Mouse (Mus musculus) CH12.LX (cell line): ENCODE measurements around the gene Myo3b. TPM values are rescaled to one million over a fixed set of nuclear protein-coding genes. Genes with fewer than 3 reads are reported as not detected.

Experiments
- DNase-seq: peaks from one replicate; pipeline ENCODE4 v3.0.0-alpha.2; 2013; ENCODE audit errors: extremely low read depth
- H3K27ac ChIP-seq: 2 replicates; pipeline ENCODE4 v1.5.1; 2012; ENCODE audit warnings: low read depth, mild to moderate bottlenecking, control low read depth, moderate library complexity; ENCODE audit not compliant: insufficient read depth
- H3K27me3 ChIP-seq: replicated peaks from 2 replicates; pipeline ENCODE3; 2012; ENCODE audit warnings: inconsistent platforms
- H3K36me3 ChIP-seq, 2 experiments: replicated peaks in 1 of 2; 2 replicates each; pipeline versions ENCODE3 to v1.6.1; 2012; ENCODE audit warnings: inconsistent platforms in 1 of 2, low read length in 1 of 2, mild to moderate bottlenecking in 1 of 2, mixed read lengths in 1 of 2, moderate library complexity in 1 of 2; ENCODE audit not compliant: control insufficient read depth in 1 of 2, insufficient read depth in 1 of 2
- H3K4me1 ChIP-seq, 2 experiments: 2 replicates each; pipeline ENCODE4 v1.6.1; 2012; ENCODE audit warnings: inconsistent platforms in 1 of 2, moderate library complexity in 1 of 2; ENCODE audit not compliant: insufficient read depth in 2 of 2, control insufficient read depth in 1 of 2
- H3K4me2 ChIP-seq: 2 replicates; pipeline ENCODE4 v1.6.1; 2012; ENCODE audit warnings: low read depth, mild to moderate bottlenecking, control low read depth; ENCODE audit not compliant: poor library complexity, insufficient read depth, severe bottlenecking
- H3K4me3 ChIP-seq, 3 experiments: fragments of 150-350 bp in 1 of 3; sonication (generic) in 1 of 3; replicated peaks in 1 of 3; 2 replicates each; pipeline versions ENCODE3 to v1.5.1; 2011 to 2012; ENCODE audit warnings: low read depth in 2 of 3, low read length in 2 of 3, mild to moderate bottlenecking in 2 of 3, moderate library complexity in 2 of 3, control low read depth in 1 of 3, improper control_type of control experiment in 1 of 3, inconsistent platforms in 1 of 3, mixed read lengths in 1 of 3; ENCODE audit not compliant: poor library complexity in 1 of 3
- H3K79me2 ChIP-seq: replicated peaks from 2 replicates; pipeline ENCODE4 v1.6.1; 2012; ENCODE audit warnings: mild to moderate bottlenecking, moderate library complexity; ENCODE audit not compliant: control insufficient read depth, poor library complexity, insufficient read depth, severe bottlenecking; ENCODE audit errors: extremely low read depth
- H3K9ac ChIP-seq: 2 replicates; pipeline ENCODE4 v1.6.1; 2012; ENCODE audit warnings: low read depth, mild to moderate bottlenecking, control low read depth, moderate library complexity; ENCODE audit not compliant: insufficient read depth
- H3K9me3 ChIP-seq: replicated peaks from 2 replicates; pipeline ENCODE3; 2012; ENCODE audit warnings: low read length, inconsistent platforms, mixed read lengths
- BHLHE40 ChIP-seq: IDR thresholded peaks from 2 replicates; pipeline ENCODE4 v1.6.1; 2011; ENCODE audit warnings: mild to moderate bottlenecking, low read depth, low read length, improper control_type of control experiment
- CHD1 ChIP-seq: IDR thresholded peaks from 2 replicates; pipeline ENCODE4 v1.6.1; 2012; ENCODE audit warnings: low read depth, low read length, improper control_type of control experiment, inconsistent platforms
- CHD2 ChIP-seq: IDR thresholded peaks from 2 replicates; pipeline ENCODE4 v1.6.1; 2011; ENCODE audit warnings: low read length, improper control_type of control experiment
- CTCF ChIP-seq, 2 experiments: IDR thresholded peaks in 1 of 2; conservative IDR thresholded peaks in 1 of 2; 2 replicates each; pipeline ENCODE4 v1.5.1; 2011 to 2012; ENCODE audit warnings: low read depth in 2 of 2, low read length in 2 of 2, improper control_type of control experiment in 1 of 2, inconsistent platforms in 1 of 2, mild to moderate bottlenecking in 1 of 2, moderate library complexity in 1 of 2
- EP300 ChIP-seq: IDR thresholded peaks from 2 replicates; pipeline ENCODE4 v1.6.1; 2011; ENCODE audit warnings: low read length, improper control_type of control experiment
- GABPA ChIP-seq: IDR thresholded peaks from 2 replicates; pipeline ENCODE4 v1.6.1; 2012; ENCODE audit warnings: low read depth, low read length, improper control_type of control experiment, inconsistent platforms; ENCODE audit not compliant: insufficient replicate concordance
- HCFC1 ChIP-seq: IDR thresholded peaks from 2 replicates; pipeline ENCODE4 v1.6.1; 2012; ENCODE audit warnings: low read depth, mild to moderate bottlenecking, inconsistent platforms, low read length, improper control_type of control experiment
- IRF4 ChIP-seq: IDR thresholded peaks from 2 replicates; pipeline ENCODE4 v1.6.1; 2014; ENCODE audit warnings: low read depth, mild to moderate bottlenecking, inconsistent platforms, low read length, improper control_type of control experiment
- JUN ChIP-seq: IDR thresholded peaks from 2 replicates; pipeline ENCODE4 v1.6.1; 2011; ENCODE audit warnings: low read depth, mild to moderate bottlenecking, low read length, improper control_type of control experiment, moderate library complexity; ENCODE audit not compliant: insufficient read depth
- MAFK ChIP-seq: IDR thresholded peaks from 2 replicates; pipeline ENCODE4 v1.6.1; 2011; ENCODE audit warnings: low read length, improper control_type of control experiment; ENCODE audit not compliant: insufficient replicate concordance
- NRF1 ChIP-seq: IDR thresholded peaks from 2 replicates; pipeline ENCODE4 v1.6.1; 2014; ENCODE audit warnings: low read depth, mild to moderate bottlenecking, inconsistent platforms, low read length, improper control_type of control experiment, moderate library complexity
- PAX5 ChIP-seq: IDR thresholded peaks from 2 replicates; pipeline ENCODE4 v1.6.1; 2012; ENCODE audit warnings: low read length, inconsistent platforms, mixed read lengths
- POLR2A ChIP-seq: IDR thresholded peaks from 2 replicates; pipeline ENCODE4 v1.6.1; 2011; ENCODE audit warnings: low read depth, mild to moderate bottlenecking, improper control_type of control experiment, low read length
- SIN3A ChIP-seq: IDR thresholded peaks from 2 replicates; pipeline ENCODE4 v1.6.1; 2012; ENCODE audit warnings: low read length, improper control_type of control experiment, inconsistent platforms
- SMC3 ChIP-seq: IDR thresholded peaks from 2 replicates; pipeline ENCODE4 v1.6.1; 2011; ENCODE audit warnings: low read depth, low read length, improper control_type of control experiment
- TBP ChIP-seq: conservative IDR thresholded peaks from 2 replicates; pipeline ENCODE4 v1.6.1; 2011; ENCODE audit warnings: low read depth, low read length, improper control_type of control experiment
- TCF12 ChIP-seq: IDR thresholded peaks from 2 replicates; pipeline ENCODE4 v1.6.1; 2014; ENCODE audit warnings: low read depth, mild to moderate bottlenecking, inconsistent platforms, low read length, improper control_type of control experiment
- UBTF ChIP-seq: IDR thresholded peaks from 2 replicates; pipeline ENCODE4 v1.6.1; 2012; ENCODE audit warnings: low read depth, mild to moderate bottlenecking, inconsistent platforms, low read length, improper control_type of control experiment, moderate library complexity
- USF1 ChIP-seq: IDR thresholded peaks from 2 replicates; pipeline ENCODE4 v1.6.1; 2014; ENCODE audit warnings: low read depth, mild to moderate bottlenecking, inconsistent platforms, low read length, improper control_type of control experiment
- USF2 ChIP-seq: conservative IDR thresholded peaks from 2 replicates; pipeline ENCODE4 v1.6.1; 2011; ENCODE audit warnings: low read depth, low read length, improper control_type of control experiment
- ZC3H11A ChIP-seq: IDR thresholded peaks from 2 replicates; pipeline ENCODE4 v1.6.1; 2012; ENCODE audit warnings: low read depth, mild to moderate bottlenecking, inconsistent platforms, low read length, improper control_type of control experiment
- ZMIZ1 ChIP-seq: IDR thresholded peaks from 2 replicates; pipeline ENCODE4 v1.6.1; 2012; ENCODE audit warnings: low read depth, mild to moderate bottlenecking, inconsistent platforms, low read length, improper control_type of control experiment
- ZNF384 ChIP-seq: IDR thresholded peaks from 2 replicates; pipeline ENCODE4 v1.6.1; 2012; ENCODE audit warnings: low read depth, low read length, improper control_type of control experiment, inconsistent platforms
- dilution Hi-C: fragments of 300-500 bp; cut with MboI; formaldehyde crosslinking; loops from 2 replicates; pipeline ENCODE4 v1.14.3; 2020; ENCODE audit warnings: low sequenced_read_pairs; ENCODE audit not compliant: extremely low pct_unique_long_range_greater_than_20kb, extremely low pct_ligation_motif_present
- in situ Hi-C: fragments of 300-500 bp; cut with MboI; formaldehyde crosslinking; loops from 3 replicates; pipeline ENCODE4 v1.14.3; 2019; ENCODE audit warnings: low sequenced_read_pairs, low pct_ligation_motif_present, low pct_unique_long_range_greater_than_20kb, mixed read lengths
- polyA plus RNA-seq: library from polyadenylated mRNA; unstranded; fragments of >175 nt; gene quantifications from 2 replicates; pipeline ENCODE4 v1.2.1, GENCODE M21; 2012; ENCODE audit warnings: low read depth; ENCODE audit not compliant: insufficient read length
- total RNA-seq, 2 experiments: library from RNA; depleted of rRNA; stranded (reverse); fragments of 300-350 nt in 1 of 2; fragments of >200 nt in 1 of 2; gene quantifications; 2 replicates each; pipeline ENCODE4 v1.2.3; 2012 to 2014

Myo3b gene
- total and polyA plus RNA-seq, 3 experiments = 0.63 to 0.76 (median 0.64) TPM

- Histone ChIP-seq H3K36me3 (no peaks in the 10 kb centered on the region), H3K4me3 (no peak overlapping the region), H3K4me1 (no peaks in the 10 kb centered on the region), H3K9ac (no peak overlapping the region), H3K9me3 (no peaks in the 10 kb centered on the region), H3K79me2 (no peaks in the 10 kb centered on the region), H3K4me2 (no peak overlapping the region), H3K27me3 (no peaks in the 10 kb centered on the region), H3K27ac (no peak overlapping the region)
- in situ Hi-C loops (no loop called here), dilution Hi-C loops (no loop called here)
- no peak for TF ChIP-seq HCFC1
- no peak for TF ChIP-seq ZNF384
- no peak for TF ChIP-seq NRF1
- no peak for TF ChIP-seq JUN
- TF ChIP-seq UBTF = no peak
- TF ChIP-seq TBP = no peak
- no peak for DNase-seq
Observed at GRCm38 (mm10) chr2:70388645-70389044, 349.7 kb downstream of the Myo3b start.

DNA sequence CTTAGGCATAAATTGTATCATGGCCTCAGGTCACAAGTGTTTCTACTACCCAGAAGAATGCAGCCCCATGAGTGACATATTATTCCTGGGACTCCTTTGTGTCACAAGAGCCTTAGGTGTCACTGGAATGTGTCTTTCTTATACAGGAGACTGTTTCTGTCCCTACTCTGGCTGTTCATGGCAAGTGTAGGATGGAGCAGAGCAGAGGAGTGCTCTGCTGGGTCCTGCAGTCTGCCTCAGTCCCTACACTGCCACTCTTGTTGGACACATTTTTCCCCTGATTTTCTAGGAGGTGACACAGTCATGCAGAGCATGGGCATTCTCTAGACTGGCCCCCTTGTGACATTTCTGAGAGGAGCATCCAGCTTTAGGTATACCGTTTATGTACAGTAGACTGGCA lies 350.2 kb downstream of the Myo3b start:
- H3K4me2 ChIP-seq = no peak overlapping the region
- no peak overlapping the region for H3K4me3 ChIP-seq
- no peak for DNase-seq
- dilution Hi-C loops = no loop called here
- H3K27me3 ChIP-seq = no peaks in the 10 kb centered on the region
- H3K9ac ChIP-seq = no peak overlapping the region
- no peaks in the 10 kb centered on the region for H3K79me2 ChIP-seq
- H3K4me1 ChIP-seq = no peaks in the 10 kb centered on the region
- no peaks in the 10 kb centered on the region for H3K9me3 ChIP-seq
- no peak for TF ChIP-seq CHD2
- no peak for TF ChIP-seq TBP
- no peak for TF ChIP-seq USF2
- no peak for TF ChIP-seq SIN3A
- TF ChIP-seq, all 38 proteins: peak for 0
- Histone ChIP-seq H3K27ac (no peak overlapping the region), H3K36me3 (no peaks in the 10 kb centered on the region)
- in situ Hi-C loops = no loop called here

GRCm38 (mm10) chr2:70397734-70398276 lies 358.9 kb downstream of the Myo3b start:
- H3K79me2 ChIP-seq = no peaks in the 10 kb centered on the region
- H3K4me2 ChIP-seq = no peak overlapping the region
- H3K9ac ChIP-seq = no peak overlapping the region
- H3K4me1 ChIP-seq = no peaks in the 10 kb centered on the region
- dilution Hi-C loops = no loop called here
- TF ChIP-seq IRF4 (no peak), NRF1 (no peak), UBTF (no peak), SIN3A (no peak), EP300 (no peak), CHD1 (no peak), HCFC1 (no peak), ZC3H11A (no peak), CHD2 (no peak), GABPA (no peak), TCF12 (no peak), USF1 (no peak), SMC3 (no peak), JUN (no peak), ZMIZ1 (no peak), PAX5 (no peak), POLR2A (no peak), BHLHE40 (no peak), MAFK (no peak), CTCF (conservative IDR thresholded peaks at IDR 0.05 in 1 of 2, IDR thresholded peaks at IDR 0.05 in 1 of 2; ENCODE audit: low read depth in 2 of 2, low read length in 2 of 2) (no peak)
- no peaks in the 10 kb centered on the region for H3K36me3 ChIP-seq
- no peak overlapping the region for H3K4me3 ChIP-seq
- no peak for DNase-seq
- H3K9me3 ChIP-seq = no peaks in the 10 kb centered on the region
- H3K27ac ChIP-seq = no peak overlapping the region
- H3K27me3 ChIP-seq = no peaks in the 10 kb centered on the region
- in situ Hi-C loops = no loop called here
